Mouse (Mus musculus): ENCODE measurements at regions not wholly inside any gene's neighbourhood (a gene's known extent, or its start where the extent isn't known, plus 50 kb on each side); places are given as distances from the start of the nearest gene placed in this dataset.
A peak's percentile ranks its signal among the peaks of the same experiment; 100 is the strongest.

DNA sequence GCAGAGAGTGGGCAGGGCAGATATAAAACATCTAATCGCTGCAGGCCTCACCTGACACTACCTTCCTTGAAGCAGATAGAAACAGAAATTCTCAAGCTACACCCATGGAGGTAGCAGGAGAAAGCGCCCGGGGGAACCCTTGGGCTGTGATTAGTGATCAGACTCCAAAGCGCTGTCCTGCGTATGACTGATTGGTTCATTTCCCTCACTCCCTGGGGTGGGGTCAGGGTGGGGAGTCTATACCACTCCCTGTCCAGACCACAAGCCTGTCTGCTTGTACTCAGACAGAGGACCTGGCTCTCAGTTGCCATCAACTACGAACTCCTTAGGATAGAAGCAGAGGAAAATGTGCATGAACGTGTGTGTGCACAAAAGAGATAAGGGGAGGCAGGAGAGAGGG lies 77.7 kb downstream of the Gm826 start:
- no peak for DNase-seq (ENCODE audit: low spot score in 2 of 2)

GRCm38 (mm10) chr2:160250228-160250627 lies 83.7 kb downstream of the Gm826 start:
- DNase-seq (ENCODE audit: low spot score in 2 of 2) = no peak

DNA sequence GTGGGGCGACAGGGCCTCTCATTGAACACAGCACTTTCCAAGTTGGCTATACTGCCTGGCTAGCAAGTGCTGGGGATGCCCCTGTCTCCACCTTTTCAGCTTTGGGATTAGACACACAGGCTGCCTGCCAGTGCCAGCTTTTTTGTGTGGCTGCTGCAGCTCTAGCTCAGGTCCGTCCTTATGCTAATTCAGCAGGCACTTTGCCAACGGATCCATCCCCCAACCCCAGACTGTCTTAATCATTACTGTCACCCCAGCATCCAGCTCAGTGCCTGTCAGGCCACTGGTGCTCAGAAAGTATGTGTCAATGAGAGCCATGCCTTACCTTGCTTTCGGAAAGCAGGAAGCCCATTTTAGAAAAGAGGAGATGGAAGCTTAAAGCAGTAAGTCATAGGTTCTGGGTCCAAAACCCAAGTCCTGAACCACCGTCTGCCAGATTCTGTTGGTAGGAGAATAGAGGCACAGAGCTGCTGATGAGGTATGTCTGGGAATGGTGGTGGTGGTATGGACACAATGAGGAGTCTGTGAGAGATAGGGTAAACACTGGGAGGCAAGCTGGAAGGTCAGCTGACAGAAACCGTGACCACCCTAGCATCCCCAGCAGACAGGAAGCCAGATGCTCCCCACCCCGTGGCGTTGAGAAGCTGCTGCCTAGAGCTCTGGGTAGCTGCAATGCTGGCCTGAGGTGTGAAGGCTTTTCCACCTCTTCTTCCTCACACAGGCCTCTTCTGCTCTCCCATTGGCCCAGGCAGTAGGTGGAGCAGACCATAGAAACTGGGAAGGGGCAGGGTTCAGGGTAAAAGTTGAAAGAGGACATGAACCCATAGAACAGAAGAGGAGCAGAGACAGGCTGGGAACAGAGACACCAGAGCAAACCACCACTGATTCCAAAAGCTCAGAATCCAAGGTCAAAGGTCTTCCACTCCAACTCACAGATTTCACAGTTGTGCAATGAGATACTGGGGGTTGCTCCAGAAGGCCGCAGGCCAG lies 84.6 kb downstream of the Gm826 start:
- no peak for DNase-seq (ENCODE audit: low spot score in 2 of 2)

DNA sequence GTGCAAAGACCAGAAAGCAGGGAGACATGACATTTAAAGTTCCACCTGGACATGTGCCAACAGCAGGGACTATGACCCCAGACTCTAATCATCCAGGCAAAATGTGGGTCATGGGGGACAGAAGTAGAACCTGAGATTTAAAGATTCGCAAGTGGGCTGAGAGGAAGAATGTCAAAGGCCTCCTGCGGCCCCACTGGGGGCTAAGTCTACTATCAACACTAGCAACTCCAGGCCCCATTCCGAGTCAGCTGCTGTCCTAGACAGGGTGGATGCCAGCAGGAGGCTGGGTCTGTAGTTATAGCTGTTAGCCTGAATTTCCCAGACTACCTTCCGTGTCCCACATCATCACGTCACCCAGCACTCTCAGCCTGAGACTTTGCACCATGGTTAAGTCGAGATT lies 86.7 kb downstream of the Gm826 start:
- no peak for DNase-seq (ENCODE audit: low spot score in 2 of 2)

DNA sequence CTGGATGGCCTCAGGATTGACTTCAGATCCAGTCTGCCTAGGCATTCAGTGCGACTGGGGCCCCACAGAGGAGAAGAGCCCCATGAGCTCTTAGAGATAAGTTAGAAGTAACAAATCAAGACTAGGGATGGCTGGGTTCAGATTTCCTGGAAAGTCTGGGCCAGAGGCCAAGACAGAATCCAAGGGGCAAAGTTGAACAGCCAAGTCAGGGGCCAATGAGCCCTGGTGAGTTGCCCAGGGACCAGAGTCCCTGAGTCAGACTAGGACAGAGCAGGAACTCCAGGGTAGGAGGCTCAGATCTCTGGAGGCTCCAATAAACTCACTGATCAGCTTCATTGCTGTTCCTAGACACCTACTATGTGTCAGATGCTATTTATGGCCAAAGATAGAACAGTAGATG lies 87.6 kb downstream of the Gm826 start:
- DNase-seq (ENCODE audit: low spot score in 2 of 2) = no peak

DNA sequence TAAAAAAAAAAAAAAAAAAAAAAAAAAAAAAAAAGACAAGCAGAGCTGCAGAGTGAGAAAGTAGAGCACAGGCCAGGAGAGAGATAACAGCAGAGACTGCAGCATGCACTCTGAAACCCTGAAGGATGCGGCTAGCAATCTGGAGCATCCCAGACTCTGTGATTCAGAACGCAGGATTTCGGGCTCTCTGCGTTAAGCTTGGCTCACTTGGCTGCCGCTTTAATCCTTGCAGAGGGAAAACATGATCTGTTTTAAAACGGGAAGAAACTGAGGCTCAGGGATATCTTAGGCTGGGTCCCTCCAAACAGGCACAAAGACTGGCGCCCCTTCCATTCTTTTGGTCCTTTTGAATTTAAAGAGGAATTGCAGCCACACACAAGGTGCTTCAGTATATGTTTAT lies 89.1 kb downstream of the Gm826 start:
- DNase-seq (ENCODE audit: low spot score in 2 of 2) = no peak

DNA sequence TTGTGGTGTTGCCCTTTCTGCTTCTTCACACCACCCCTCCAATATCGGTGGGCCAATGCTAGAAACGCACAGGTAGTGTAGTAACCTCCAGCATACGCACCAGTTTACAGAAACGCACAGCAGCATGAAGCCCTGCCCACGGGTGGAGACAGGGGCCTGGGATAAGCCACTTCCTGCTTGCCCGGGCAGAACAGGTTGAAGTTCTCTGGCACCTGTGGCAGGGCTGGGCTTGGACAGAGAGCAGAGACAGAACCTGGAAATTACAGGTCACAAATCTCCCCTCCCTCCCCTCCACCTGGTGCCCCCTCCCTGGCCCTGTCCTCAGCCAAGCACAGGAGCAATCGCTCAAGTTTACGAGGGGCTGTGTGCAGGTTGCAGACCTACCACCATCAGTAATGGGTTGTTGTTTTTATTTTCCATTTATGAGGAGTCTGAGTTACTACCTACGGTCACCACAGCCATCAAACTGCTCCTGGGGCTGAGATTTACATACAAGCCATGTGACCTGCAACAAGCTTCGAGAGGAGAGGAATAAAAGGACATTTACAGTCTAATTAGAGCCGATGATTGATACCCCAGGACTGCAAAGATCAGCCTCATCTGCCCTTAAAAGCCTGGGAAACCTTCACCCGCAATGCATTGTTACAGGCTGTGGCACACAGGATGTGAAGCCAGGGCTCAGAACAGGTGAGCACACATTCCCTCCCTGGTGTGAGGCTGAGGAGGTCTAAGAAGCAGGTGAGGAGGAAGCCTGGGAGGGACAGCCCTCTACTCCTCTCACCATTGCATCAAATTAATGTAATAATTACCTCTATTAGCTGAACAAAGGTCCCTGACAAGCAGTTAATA lies 93.2 kb downstream of the Gm826 start:
- no peak for DNase-seq (ENCODE audit: low spot score in 2 of 2)

DNA sequence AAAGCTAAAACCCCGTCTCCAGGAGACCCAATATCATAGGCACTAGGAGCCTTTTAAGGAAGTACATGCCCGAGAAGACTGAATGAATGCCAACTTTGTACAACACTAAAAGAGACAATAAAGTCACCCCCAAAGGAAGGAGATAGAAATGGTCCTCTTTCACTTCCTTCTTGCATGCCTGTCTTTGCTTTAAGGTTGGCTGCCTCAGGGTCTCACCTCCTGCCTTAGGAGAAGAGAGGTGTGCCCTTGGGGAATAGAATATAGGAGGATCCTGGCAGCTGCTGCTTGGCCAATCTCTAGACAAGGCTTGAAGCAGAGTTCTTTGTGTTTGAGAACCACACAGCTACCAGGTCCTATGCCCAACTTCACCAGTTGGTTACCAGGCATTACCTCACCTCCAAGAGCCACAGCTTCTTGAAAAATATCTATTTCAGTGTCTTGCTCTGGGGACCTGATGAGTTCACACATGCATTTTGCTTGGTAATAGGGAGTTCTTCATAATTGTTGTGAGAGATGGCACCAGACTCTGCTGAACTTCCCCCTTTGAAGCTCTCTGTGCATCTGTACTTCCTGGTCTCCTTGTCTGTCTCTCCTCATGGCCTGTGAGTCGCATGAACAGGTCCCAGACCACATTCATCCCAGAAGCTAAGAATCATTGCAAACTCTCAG lies 96.4 kb downstream of the Gm826 start:
- no peak for DNase-seq (ENCODE audit: low spot score in 2 of 2)

- no peak for DNase-seq (ENCODE audit: low spot score in 2 of 2)
These were observed 97.2 kb downstream of the Gm826 start for GRCm38 (mm10) chr2:160236806-160237205.

GRCm38 (mm10) chr2:160230786-160231185 lies 103.2 kb downstream of the Gm826 start:
- no peak for DNase-seq (ENCODE audit: low spot score in 2 of 2)

DNA sequence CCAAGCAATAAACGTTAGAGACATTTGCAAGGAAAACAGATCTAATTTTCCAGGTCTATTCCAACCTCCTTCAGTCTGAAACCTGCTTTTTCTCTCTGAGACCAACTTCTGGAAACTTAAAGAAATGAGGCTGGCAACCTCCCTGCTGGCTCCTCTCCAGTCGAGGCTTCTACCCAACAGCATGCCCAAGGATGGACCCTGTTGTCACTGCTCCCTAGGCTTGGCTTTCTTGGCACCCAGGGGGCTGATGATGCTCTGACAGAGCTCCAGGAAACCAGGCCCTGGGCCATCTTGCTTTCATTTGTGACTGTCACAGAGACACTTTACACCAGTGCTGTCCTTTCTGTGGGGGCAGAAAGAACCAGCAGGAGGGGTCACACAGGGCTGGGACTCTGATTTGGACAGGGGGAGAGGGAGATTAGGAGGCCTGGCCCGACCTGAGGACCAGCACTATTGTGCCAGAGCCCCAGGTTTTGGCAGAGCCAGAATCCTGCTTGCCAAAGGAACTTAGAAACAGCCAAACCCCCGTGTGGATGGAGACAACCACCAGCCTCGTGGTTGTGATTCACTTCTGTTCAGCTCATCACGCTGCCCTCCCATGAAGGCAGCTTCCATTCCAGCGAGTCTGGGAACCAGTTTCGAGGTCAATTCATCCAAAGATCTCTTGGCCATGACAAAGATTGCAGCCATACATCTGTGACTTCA lies 105.5 kb downstream of the Gm826 start:
- DNase-seq (ENCODE audit: low spot score in 2 of 2) = no peak

DNA sequence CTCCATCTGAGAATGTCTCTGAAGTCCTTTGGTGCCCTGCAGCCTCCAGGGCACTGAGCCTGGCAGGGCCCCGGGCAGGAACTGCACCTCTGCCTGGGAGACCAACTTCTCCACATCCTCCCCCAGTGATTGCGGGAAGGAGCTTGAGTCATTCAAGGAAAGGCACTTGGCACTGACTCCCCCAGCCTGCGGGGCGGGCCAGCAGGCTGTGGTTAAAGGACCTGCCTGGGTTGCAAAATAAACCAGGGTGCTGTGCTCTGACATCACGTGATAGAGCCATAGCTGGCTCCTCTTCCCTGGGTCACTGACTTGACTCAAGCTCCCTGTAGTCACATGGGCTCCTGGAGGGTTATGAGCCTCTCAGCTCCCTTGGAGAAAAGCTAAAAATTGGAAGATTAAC lies 108.5 kb downstream of the Gm826 start:
- DNase-seq (ENCODE audit: low spot score in 2 of 2) = no peak

GRCm38 (mm10) chr2:160223366-160223765 lies 110.6 kb downstream of the Gm826 start:
- DNase-seq (ENCODE audit: low spot score in 2 of 2) = no peak

DNA sequence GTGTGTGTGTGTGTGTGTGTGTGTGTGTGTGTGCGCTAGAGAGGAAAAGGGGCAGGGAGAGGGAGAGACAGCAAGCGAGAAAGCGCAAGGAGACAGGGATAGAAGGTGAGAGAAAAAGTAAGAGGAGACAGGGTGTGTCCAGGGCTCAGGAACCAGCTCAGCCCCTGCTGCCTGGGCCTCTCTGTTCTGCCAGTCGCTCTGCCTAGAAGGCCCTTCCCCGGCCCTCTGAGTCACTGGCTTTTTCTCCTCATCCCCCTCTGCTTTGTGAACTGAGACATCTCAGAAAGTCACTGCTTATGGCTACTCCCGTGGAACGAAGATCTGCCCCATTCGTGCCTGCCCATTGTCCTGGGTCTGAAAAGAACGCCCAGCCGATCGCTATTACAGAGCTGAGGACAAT lies 112.2 kb downstream of the Gm826 start:
- no peak for DNase-seq (ENCODE audit: low spot score in 2 of 2)

GRCm38 (mm10) chr2:160220562-160221021 lies 113.4 kb downstream of the Gm826 start:
- no peak for DNase-seq (ENCODE audit: low spot score in 2 of 2)

DNA sequence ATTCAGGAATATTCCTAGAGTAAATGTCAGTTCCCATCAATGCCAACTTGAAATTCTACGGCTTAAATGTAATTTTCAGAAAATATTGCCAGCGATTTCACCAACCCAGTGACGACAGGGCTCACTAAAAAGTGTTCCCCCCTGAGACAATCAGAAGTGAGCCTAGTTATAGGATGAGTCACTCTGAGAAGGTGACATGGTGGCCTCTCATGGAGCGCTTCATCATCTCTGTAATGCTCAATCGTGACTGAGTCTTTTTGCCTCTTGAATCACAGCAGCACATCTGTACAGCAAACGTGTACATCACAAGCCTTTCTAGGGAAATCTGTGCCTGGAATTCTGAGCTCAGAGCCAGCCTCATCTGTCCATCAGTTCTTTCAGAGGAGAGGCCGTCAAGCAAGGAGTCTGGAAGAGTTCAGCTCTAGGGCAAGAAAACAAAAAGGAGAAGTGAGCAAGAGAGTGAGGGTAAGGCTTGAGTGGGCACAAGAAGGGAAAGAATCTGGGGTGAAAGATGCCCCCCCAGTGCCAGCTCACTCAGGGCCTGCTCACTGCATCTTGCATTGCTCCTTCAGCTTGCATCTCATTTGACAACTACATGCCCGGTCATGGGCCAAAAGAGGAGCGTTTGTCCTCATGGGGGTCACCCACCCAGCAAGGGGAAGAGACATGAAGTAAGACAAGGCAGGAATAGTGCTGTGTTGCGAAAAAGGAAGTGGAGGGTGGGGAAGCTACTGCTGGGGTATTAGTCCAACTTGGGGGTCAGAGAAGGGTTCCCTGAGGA lies 119.7 kb downstream of the Gm826 start:
- DNase-seq (ENCODE audit: low spot score in 2 of 2) = no peak

- peak in 1 of 2 experiments; percentile 12 for DNase-seq (ENCODE audit: low spot score in 2 of 2)
These were observed 123.5 kb downstream of the Gm826 start for GRCm38 (mm10) chr2:160210507-160210906.

- DNase-seq (ENCODE audit: low spot score in 2 of 2) = no peak
These were observed 124.2 kb downstream of the Gm826 start for GRCm38 (mm10) chr2:160209589-160210264.

GRCm38 (mm10) chr2:160208295-160208694 lies 125.7 kb downstream of the Gm826 start:
- DNase-seq (ENCODE audit: low spot score in 2 of 2) = peak in 1 of 2 experiments; percentile 7

DNA sequence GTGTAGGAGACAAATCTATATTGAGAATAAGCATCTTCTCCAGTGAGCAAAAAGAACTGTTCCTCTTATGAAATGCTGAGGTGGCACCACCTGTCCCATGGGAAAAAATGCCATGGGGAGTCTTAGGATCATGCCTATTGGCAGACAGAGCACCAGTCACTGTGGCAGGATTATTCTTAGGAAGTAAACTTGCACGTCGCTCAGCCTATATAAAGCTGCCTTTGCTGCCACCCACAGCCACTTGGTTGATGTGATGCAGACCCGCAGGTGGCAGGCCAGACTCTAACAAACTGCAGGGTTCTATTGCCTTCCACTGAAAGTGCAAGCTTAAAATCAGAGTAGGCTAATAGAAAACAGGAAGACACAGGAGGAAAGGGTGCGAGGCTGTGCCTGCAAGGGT lies 126.7 kb downstream of the Gm826 start:
- DNase-seq (ENCODE audit: low spot score in 2 of 2) = no peak

All from spleen, postnatal 36 days (tissue).